Mouse (Mus musculus): ENCODE measurements at regions not wholly inside any gene's neighbourhood (a gene's known extent, or its start where the extent isn't known, plus 50 kb on each side); places are given as distances from the start of the nearest gene placed in this dataset.

DNA sequence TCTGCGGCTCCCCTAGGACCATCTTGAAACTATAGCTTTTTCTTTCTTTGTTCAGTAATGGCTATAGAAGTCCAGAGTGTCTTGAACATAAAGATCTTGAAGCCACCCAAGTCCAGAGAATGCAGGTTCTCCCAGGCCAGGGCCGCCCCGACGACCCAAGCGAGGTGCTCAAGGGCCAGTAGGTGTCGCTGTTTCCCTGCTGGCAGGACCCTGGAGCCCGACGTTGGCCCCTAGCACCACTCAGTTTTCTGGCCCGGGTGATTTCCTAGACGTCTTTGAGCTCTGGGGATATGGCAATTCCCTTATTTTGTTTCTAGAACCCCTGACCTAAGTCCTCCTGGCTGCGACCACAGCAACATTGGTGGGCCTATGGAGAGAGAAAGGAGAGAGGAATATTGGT is 221.2 kb downstream of the Mef2c start:
- Histone ChIP-seq H3K36me3 (no peaks in the 10 kb centered on the region), H3K4me1 (replicated peaks) (peaks cover 6% of the 10 kb centered on the region; the same call in 1 of the 2 replicates), H3K4me3 (replicated peaks) (peak overlapping the region; percentile 76), H3K9me3 (no peaks in the 10 kb centered on the region), H3K4me2 (replicated peaks) (peak overlapping the region; percentile 74), H3K9ac (replicated peaks) (peak overlapping the region; percentile 100), H3K27ac (peak overlapping the region; percentile 100), H3K27me3 (peaks cover 10% of the 10 kb centered on the region; the same call in 1 of the 2 replicates)
- WGBS = under 1% methylated on average over 11 of the region's 11 CpGs
- ATAC-seq = peak; percentile 38

- Histone ChIP-seq H3K4me3 (replicated peaks) (peak overlapping the region; percentile 76), H3K9me3 (no peaks in the 10 kb centered on the region), H3K27ac (peak overlapping the region; percentile 100), H3K4me1 (replicated peaks) (0 out of 2 replicates have a peak, but pooled peaks cover 6% of the 10 kb centered on the region), H3K27me3 (peaks cover 10% of the 10 kb centered on the region; the same call in 1 of the 2 replicates), H3K4me2 (replicated peaks) (peak overlapping the region; percentile 74), H3K9ac (replicated peaks) (peak overlapping the region; percentile 100), H3K36me3 (no peaks in the 10 kb centered on the region)
- 1% methylated on average over 13 of the region's 13 CpGs for WGBS
- no peak for ATAC-seq
Observed at GRCm38 (mm10) chr13:83725831-83726230, 222.0 kb downstream of the Mef2c start.

DNA sequence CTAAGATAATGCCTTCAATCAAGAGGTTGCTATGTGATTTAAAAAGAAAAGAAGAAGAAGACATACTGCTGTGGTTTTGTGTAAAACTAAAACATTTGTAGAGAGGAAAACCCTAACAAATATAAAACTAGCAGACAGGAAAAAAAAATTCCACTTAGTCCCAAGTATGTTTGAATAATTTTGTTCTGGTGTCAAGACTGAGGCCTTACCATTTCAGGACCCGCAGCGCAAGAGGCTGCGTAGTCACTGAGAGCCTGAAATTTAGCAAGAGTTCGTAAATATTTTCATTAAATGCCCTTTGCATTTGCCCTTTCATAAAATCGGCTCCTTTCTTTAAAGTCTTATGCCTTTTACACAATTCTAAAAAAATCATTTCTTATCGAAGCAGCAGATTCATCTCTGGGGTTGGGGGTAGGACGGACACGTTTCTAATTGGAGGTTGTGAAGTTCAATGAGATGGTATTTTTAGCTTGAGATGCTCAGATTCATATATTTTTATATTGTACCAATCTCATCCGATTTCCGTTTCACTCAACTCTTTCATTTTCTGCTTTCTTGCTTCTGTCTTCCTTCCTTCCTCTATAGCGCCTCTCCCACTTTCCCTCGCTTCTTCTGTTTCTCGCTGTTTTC is 222.6 kb downstream of the Mef2c start:
- peak overlapping the region; percentile 100 for H3K27ac ChIP-seq
- 0 out of 2 replicates have a peak, but pooled peaks cover 4% of the 10 kb centered on the region for H3K4me1 ChIP-seq (replicated peaks)
- H3K4me2 ChIP-seq (replicated peaks) = peak overlapping the region; percentile 74
- WGBS = 3% methylated on average over 13 of the region's 13 CpGs
- H3K36me3 ChIP-seq = no peaks in the 10 kb centered on the region
- peak overlapping the region; percentile 76 for H3K4me3 ChIP-seq (replicated peaks)
- H3K9me3 ChIP-seq = no peaks in the 10 kb centered on the region
- H3K27me3 ChIP-seq = peaks cover 8% of the 10 kb centered on the region; the same call in 1 of the 2 replicates
- peak overlapping the region; percentile 100 for H3K9ac ChIP-seq (replicated peaks)
- no peak for ATAC-seq

GRCm38 (mm10) chr13:83727051-83727765 is 223.4 kb downstream of the Mef2c start:
- H3K9me3 ChIP-seq = no peaks in the 10 kb centered on the region
- peaks cover 6% of the 10 kb centered on the region; the same call in 1 of the 2 replicates for H3K27me3 ChIP-seq
- H3K4me3 ChIP-seq (replicated peaks) = peak overlapping the region; percentile 76
- no peaks in the 10 kb centered on the region for H3K36me3 ChIP-seq
- WGBS = under 1% methylated on average over 38 of the region's 38 CpGs
- H3K9ac ChIP-seq (replicated peaks) = peak overlapping the region; percentile 100
- H3K4me1 ChIP-seq (replicated peaks) = no peaks in the 10 kb centered on the region
- H3K4me2 ChIP-seq (replicated peaks) = peak overlapping the region; percentile 74
- peak overlapping the region; percentile 100 for H3K27ac ChIP-seq
- ATAC-seq = peak; percentile 64

- Histone ChIP-seq H3K9me3 (no peaks in the 10 kb centered on the region), H3K27ac (peak overlapping the region; percentile 100), H3K4me1 (replicated peaks) (no peaks in the 10 kb centered on the region), H3K4me3 (replicated peaks) (peak overlapping the region; percentile 76), H3K36me3 (0 out of 2 replicates have a peak, but pooled peaks cover 4% of the 10 kb centered on the region), H3K4me2 (replicated peaks) (peak overlapping the region; percentile 74), H3K27me3 (peaks cover 6% of the 10 kb centered on the region; the same call in 1 of the 2 replicates), H3K9ac (replicated peaks) (peak overlapping the region; percentile 100)
- 4% methylated on average over 9 of the region's 9 CpGs for WGBS
- ATAC-seq = no peak
Observed at GRCm38 (mm10) chr13:83727766-83728395, 224.0 kb downstream of the Mef2c start.

DNA sequence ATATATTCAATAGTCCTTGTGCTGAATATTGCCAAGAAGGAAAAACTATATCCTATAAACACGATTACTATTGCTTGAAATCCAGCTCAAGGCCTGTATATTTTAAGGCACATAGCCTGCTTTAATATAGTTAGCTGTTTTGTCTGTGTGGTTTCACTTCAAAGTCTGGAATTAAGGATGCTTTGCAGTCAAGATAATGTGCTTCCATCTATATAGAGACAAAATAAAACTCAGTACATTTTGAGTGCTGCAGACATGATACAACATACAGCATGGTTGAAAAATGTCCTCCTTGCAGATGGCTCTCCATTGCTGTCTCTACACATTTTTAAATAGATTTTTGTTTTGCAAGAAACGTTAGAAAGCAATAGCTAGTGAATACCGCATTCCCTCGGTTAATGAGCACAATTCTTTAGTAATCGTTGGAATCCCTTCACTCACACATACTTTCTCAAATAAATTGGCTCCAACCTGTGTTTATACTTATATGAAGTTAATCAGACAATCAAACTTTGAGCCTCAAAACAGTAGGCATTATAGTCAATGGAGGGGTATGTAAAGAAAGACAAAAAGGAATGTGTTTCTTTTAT is 224.7 kb downstream of the Mef2c start:
- no peaks in the 10 kb centered on the region for H3K9me3 ChIP-seq
- no peak for ATAC-seq
- no peaks in the 10 kb centered on the region for H3K4me1 ChIP-seq (replicated peaks)
- 0 out of 2 replicates have a peak, but pooled peaks cover 7% of the 10 kb centered on the region for H3K36me3 ChIP-seq
- H3K27me3 ChIP-seq = peaks cover 3% of the 10 kb centered on the region; the same call in 1 of the 2 replicates
- peak overlapping the region; percentile 74 for H3K4me2 ChIP-seq (replicated peaks)
- H3K9ac ChIP-seq (replicated peaks) = peak overlapping the region; percentile 100
- 2% methylated on average over 5 of the region's 5 CpGs for WGBS
- peak overlapping the region; percentile 76 for H3K4me3 ChIP-seq (replicated peaks)
- peak overlapping the region; percentile 100 for H3K27ac ChIP-seq

DNA sequence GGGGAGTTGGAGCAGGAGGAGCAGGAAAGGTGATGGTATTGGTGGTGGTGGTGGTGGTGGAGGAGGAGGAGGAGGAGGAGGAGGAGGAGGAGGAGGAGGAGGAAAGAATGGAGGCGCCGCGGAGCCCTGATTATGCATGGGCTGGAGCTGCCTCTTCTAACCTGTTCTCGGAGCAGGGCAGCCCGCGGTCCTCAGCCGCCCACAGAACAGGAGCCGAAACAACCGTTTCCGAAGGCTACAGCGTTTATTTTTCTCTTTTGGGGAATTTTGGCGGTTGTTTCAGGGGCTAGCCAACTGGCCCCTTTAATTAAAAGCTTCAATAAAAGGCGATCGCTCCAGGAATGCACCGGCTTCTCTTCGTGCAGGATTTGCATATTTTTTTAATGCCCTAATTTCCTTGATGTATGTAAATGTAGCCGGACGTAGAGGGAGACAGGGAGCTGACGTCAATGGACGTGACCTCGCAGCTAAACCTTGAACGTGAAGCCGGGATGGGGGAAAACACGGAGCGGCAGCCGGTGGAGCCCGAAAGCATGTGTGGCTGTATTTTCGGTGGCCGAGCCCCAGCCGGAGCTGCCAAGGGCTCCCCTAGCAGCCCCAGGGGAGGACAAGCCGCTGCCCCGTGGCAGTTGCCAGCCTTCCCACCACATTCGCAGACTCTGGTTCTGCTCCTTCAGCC is 225.6 kb downstream of the Mef2c start:
- H3K9me3 ChIP-seq = no peaks in the 10 kb centered on the region
- H3K27me3 ChIP-seq = peaks cover 3% of the 10 kb centered on the region; the same call in 1 of the 2 replicates
- H3K36me3 ChIP-seq = 0 out of 2 replicates have a peak, but pooled peaks cover 7% of the 10 kb centered on the region
- H3K4me1 ChIP-seq (replicated peaks) = no peaks in the 10 kb centered on the region
- H3K4me3 ChIP-seq (replicated peaks) = peak overlapping the region; percentile 76
- WGBS = under 1% methylated on average over 30 of the region's 33 CpGs
- peak overlapping the region; percentile 74 for H3K4me2 ChIP-seq (replicated peaks)
- peak overlapping the region; percentile 100 for H3K27ac ChIP-seq
- ATAC-seq = peak; percentile 51
- H3K9ac ChIP-seq (replicated peaks) = peak overlapping the region; percentile 100

GRCm38 (mm10) chr13:83730155-83730712 is 226.4 kb downstream of the Mef2c start:
- under 1% methylated on average over 16 of the region's 16 CpGs for WGBS
- no peak for ATAC-seq
- Histone ChIP-seq H3K9ac (replicated peaks) (peak overlapping the region; percentile 100), H3K4me1 (replicated peaks) (no peaks in the 10 kb centered on the region), H3K4me3 (replicated peaks) (peak overlapping the region; percentile 76), H3K27ac (peak overlapping the region; percentile 100), H3K36me3 (0 out of 2 replicates have a peak, but pooled peaks cover 7% of the 10 kb centered on the region), H3K4me2 (replicated peaks) (peak overlapping the region; percentile 74), H3K27me3 (no peaks in the 10 kb centered on the region), H3K9me3 (no peaks in the 10 kb centered on the region)

DNA sequence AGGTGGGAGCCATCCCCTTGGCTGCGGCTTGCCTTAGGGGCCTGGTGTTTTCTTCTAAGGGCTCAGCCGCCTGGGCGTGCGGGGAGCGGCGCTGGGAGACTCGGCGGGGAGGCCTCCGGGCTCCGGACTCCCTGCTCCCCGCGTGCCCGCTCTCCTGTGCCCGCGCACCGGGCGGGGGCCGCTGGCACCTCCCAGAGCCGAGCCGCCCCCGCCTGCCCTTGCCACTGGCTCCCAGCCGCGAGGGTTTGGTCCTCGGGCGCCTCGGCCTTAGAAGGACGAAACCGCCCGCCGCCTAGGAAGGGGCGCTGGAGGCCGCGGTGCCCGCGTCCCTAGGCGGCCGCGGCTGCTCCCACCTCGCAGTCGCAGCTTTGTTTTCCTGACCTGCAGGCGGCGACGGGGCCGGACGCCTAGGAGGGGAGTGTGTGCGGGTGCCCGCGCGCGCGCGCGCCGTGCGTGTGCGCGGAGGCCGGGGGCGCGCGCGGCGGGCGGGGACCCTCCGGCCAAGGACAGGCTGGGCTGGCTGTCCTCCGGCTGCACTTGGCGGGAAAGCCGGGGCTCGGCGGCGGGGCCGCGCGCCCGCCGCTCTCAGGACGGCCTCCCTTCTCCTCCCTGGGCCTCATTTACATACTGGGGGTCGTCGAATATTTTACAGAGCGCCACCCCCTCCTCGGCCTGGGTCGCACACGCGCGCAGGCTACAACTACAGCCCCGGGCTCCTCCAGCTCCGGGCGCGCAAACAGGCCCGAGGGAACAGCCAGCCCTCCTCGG is 227.1 kb downstream of the Mef2c start:
- Histone ChIP-seq H3K4me3 (replicated peaks) (peak overlapping the region; percentile 76), H3K27ac (peak overlapping the region; percentile 100), H3K9me3 (no peaks in the 10 kb centered on the region), H3K9ac (replicated peaks) (peak overlapping the region; percentile 100), H3K4me1 (replicated peaks) (no peaks in the 10 kb centered on the region), H3K36me3 (0 out of 2 replicates have a peak, but pooled peaks cover 7% of the 10 kb centered on the region), H3K27me3 (no peaks in the 10 kb centered on the region), H3K4me2 (replicated peaks) (peak overlapping the region; percentile 74)
- WGBS = under 1% methylated on average over 87 of the region's 91 CpGs
- ATAC-seq = peak; percentile 79

- Histone ChIP-seq H3K4me3 (replicated peaks) (peak overlapping the region; percentile 76), H3K36me3 (0 out of 2 replicates have a peak, but pooled peaks cover 7% of the 10 kb centered on the region), H3K27me3 (no peaks in the 10 kb centered on the region), H3K27ac (peak overlapping the region; percentile 100), H3K9ac (replicated peaks) (peak overlapping the region; percentile 100), H3K4me1 (replicated peaks) (no peaks in the 10 kb centered on the region), H3K4me2 (replicated peaks) (peak overlapping the region; percentile 74), H3K9me3 (no peaks in the 10 kb centered on the region)
- no peak for ATAC-seq
- WGBS = 0% methylated on average over 10 of the region's 10 CpGs
Observed at GRCm38 (mm10) chr13:83731481-83732006, 227.7 kb downstream of the Mef2c start.

All from midbrain, embryonic 13.5 days (tissue).